Mouse (Mus musculus) limb, embryonic 15.5 days (tissue): Measurements from ENCODE around the gene Hcn1. TPM values are rescaled to one million over a fixed set of nuclear protein-coding genes. Genes with fewer than 3 reads are reported as not detected.

ENCODE experiments used
- ATAC-seq: fragments of 200-750 bp; cut with Nextera tagmentation; 2 replicates; pipeline ENCODE4 v1.8.0; 2017; ENCODE audit warnings: low read depth, moderate TSS enrichment; ENCODE audit not compliant: insufficient number of reproducible peaks, low FRiP score, low TSS enrichment
- H3K27ac ChIP-seq: fragments of 300-500 bp; sonication (generic); 2 replicates; pipeline ENCODE4 v1.5.1; 2015; ENCODE audit warnings: moderate library complexity, mild to moderate bottlenecking, inconsistent platforms
- H3K27me3 ChIP-seq: fragments of 300-500 bp; sonication (generic); 2 replicates; pipeline ENCODE4 v1.6.1; 2015; ENCODE audit warnings: inconsistent platforms
- H3K36me3 ChIP-seq: fragments of 300-500 bp; sonication (generic); 2 replicates; pipeline ENCODE4 v1.6.1; 2015; ENCODE audit warnings: inconsistent platforms
- H3K4me1 ChIP-seq: fragments of 300-500 bp; sonication (generic); 2 replicates; pipeline ENCODE4 v1.6.1; 2015; ENCODE audit warnings: inconsistent platforms
- H3K4me2 ChIP-seq: fragments of 300-500 bp; sonication (generic); 2 replicates; pipeline ENCODE4 v1.6.1; 2015; ENCODE audit warnings: mild to moderate bottlenecking, inconsistent platforms
- H3K4me3 ChIP-seq: fragments of 300-500 bp; sonication (generic); 2 replicates; pipeline ENCODE4 v1.5.1; 2015; ENCODE audit warnings: mild to moderate bottlenecking, inconsistent platforms
- H3K9ac ChIP-seq: fragments of 300-500 bp; sonication (generic); 2 replicates; pipeline ENCODE4 v1.6.1; 2015; ENCODE audit warnings: inconsistent platforms
- H3K9me3 ChIP-seq: fragments of 300-500 bp; sonication (generic); 2 replicates; pipeline ENCODE4 v1.6.1; 2016; ENCODE audit warnings: inconsistent platforms
- WGBS: fragments of 180-500 bp; shearing (Covaris S2); methylation state at CpG from one replicate; pipeline ENCODE4 v1.1.7; 2015; 5-methylcytosine and 5-hydroxymethylcytosine counted together
- polyA plus RNA-seq: library from polyadenylated mRNA; unstranded; fragments of >200 nt; fragmentation: Nextera tagmentation; extraction: Ambion mirVana; gene quantifications from 2 replicates; pipeline ENCODE4 v1.2.1, GENCODE M21; 2015

The Hcn1 gene
- polyA plus RNA-seq, 1 experiment from 2014 or later, result 0.13 TPM

GRCm38 (mm10) chr13:117706496-117706895, 104.4 kb downstream of the Hcn1 start:
- Histone ChIP-seq H3K9ac (no peak overlapping the region), H3K27me3 (no peaks in the 10 kb centered on the region), H3K4me3 (no peak overlapping the region), H3K4me1 (no peaks in the 10 kb centered on the region), H3K4me2 (no peak overlapping the region), H3K36me3 (no peaks in the 10 kb centered on the region), H3K27ac (no peak overlapping the region), H3K9me3 (no peaks in the 10 kb centered on the region)
- WGBS, result 44% methylated on average over 2 of the region's 2 CpGs
- no peak for ATAC-seq

- Histone ChIP-seq H3K4me2 (no peak overlapping the region), H3K36me3 (no peaks in the 10 kb centered on the region), H3K9ac (no peak overlapping the region), H3K4me3 (no peak overlapping the region), H3K4me1 (no peaks in the 10 kb centered on the region), H3K27ac (no peak overlapping the region), H3K9me3 (no peaks in the 10 kb centered on the region), H3K27me3 (no peaks in the 10 kb centered on the region)
- WGBS, result 61% methylated on average over 11 of the region's 11 CpGs
- ATAC-seq, result no peak
Measured at GRCm38 (mm10) chr13:117706986-117707738, 105.0 kb downstream of the Hcn1 start.

GRCm38 (mm10) chr13:117710811-117711210, 108.7 kb downstream of the Hcn1 start:
- H3K27me3 ChIP-seq, result no peaks in the 10 kb centered on the region
- H3K4me3 ChIP-seq, result no peak overlapping the region
- H3K9me3 ChIP-seq, result no peaks in the 10 kb centered on the region
- no peak for ATAC-seq
- H3K9ac ChIP-seq, result no peak overlapping the region
- no peak overlapping the region for H3K4me2 ChIP-seq
- no peak overlapping the region for H3K27ac ChIP-seq
- H3K36me3 ChIP-seq, result no peaks in the 10 kb centered on the region
- H3K4me1 ChIP-seq, result no peaks in the 10 kb centered on the region

- no peak overlapping the region for H3K4me3 ChIP-seq
- no peak overlapping the region for H3K9ac ChIP-seq
- H3K36me3 ChIP-seq, result no peaks in the 10 kb centered on the region
- H3K4me2 ChIP-seq, result no peak overlapping the region
- ATAC-seq, result no peak
- 11% methylated on average over 4 of the region's 4 CpGs for WGBS
- H3K27ac ChIP-seq, result no peak overlapping the region
- H3K4me1 ChIP-seq, result no peaks in the 10 kb centered on the region
- H3K9me3 ChIP-seq, result no peaks in the 10 kb centered on the region
- no peaks in the 10 kb centered on the region for H3K27me3 ChIP-seq
Measured at GRCm38 (mm10) chr13:117722090-117722489, 120.0 kb downstream of the Hcn1 start.

GRCm38 (mm10) chr13:117724083-117724482, 122.0 kb downstream of the Hcn1 start:
- Histone ChIP-seq H3K9ac (no peak overlapping the region), H3K4me1 (no peaks in the 10 kb centered on the region)
- 50% methylated on average over 3 of the region's 3 CpGs for WGBS

GRCm38 (mm10) chr13:117728393-117728792, 126.3 kb downstream of the Hcn1 start:
- Histone ChIP-seq H3K9ac (no peak overlapping the region), H3K4me2 (no peak overlapping the region), H3K9me3 (no peaks in the 10 kb centered on the region), H3K4me1 (no peaks in the 10 kb centered on the region), H3K27ac (no peak overlapping the region), H3K36me3 (no peaks in the 10 kb centered on the region), H3K27me3 (no peaks in the 10 kb centered on the region), H3K4me3 (no peak overlapping the region)
- no peak for ATAC-seq
- WGBS, result 70% methylated on average over 2 of the region's 2 CpGs

More at GRCm38 (mm10) chr13:117724083-117724482, 122.0 kb downstream of the Hcn1 start:
- no peak for ATAC-seq
- Histone ChIP-seq H3K9me3 (no peaks in the 10 kb centered on the region), H3K27me3 (no peaks in the 10 kb centered on the region), H3K4me3 (no peak overlapping the region), H3K27ac (no peak overlapping the region), H3K36me3 (no peaks in the 10 kb centered on the region), H3K4me2 (no peak overlapping the region)

- Histone ChIP-seq H3K36me3 (no peaks in the 10 kb centered on the region), H3K9ac (no peak overlapping the region), H3K27ac (no peak overlapping the region), H3K4me3 (no peak overlapping the region), H3K4me2 (no peak overlapping the region), H3K9me3 (no peaks in the 10 kb centered on the region), H3K27me3 (no peaks in the 10 kb centered on the region), H3K4me1 (no peaks in the 10 kb centered on the region)
- ATAC-seq, result no peak
Measured at GRCm38 (mm10) chr13:117732738-117733137, 130.6 kb downstream of the Hcn1 start.

GRCm38 (mm10) chr13:117744451-117744850, 142.3 kb downstream of the Hcn1 start:
- Histone ChIP-seq H3K27me3 (no peaks in the 10 kb centered on the region), H3K4me2 (no peak overlapping the region), H3K9me3 (no peaks in the 10 kb centered on the region), H3K4me3 (no peak overlapping the region), H3K36me3 (no peaks in the 10 kb centered on the region), H3K27ac (no peak overlapping the region), H3K4me1 (no peaks in the 10 kb centered on the region), H3K9ac (no peak overlapping the region)
- no peak for ATAC-seq
- 86% methylated on average over 3 of the region's 3 CpGs for WGBS

GRCm38 (mm10) chr13:117745173-117745572, 143.1 kb downstream of the Hcn1 start:
- 71% methylated on average over 3 of the region's 3 CpGs for WGBS
- H3K27me3 ChIP-seq, result no peaks in the 10 kb centered on the region
- no peaks in the 10 kb centered on the region for H3K36me3 ChIP-seq
- no peak overlapping the region for H3K4me3 ChIP-seq
- H3K27ac ChIP-seq, result no peak overlapping the region
- no peak overlapping the region for H3K4me2 ChIP-seq
- no peak for ATAC-seq
- H3K9me3 ChIP-seq, result no peaks in the 10 kb centered on the region
- H3K9ac ChIP-seq, result no peak overlapping the region
- H3K4me1 ChIP-seq, result no peaks in the 10 kb centered on the region

GRCm38 (mm10) chr13:117765487-117765886, 163.4 kb downstream of the Hcn1 start:
- Histone ChIP-seq H3K4me3 (no peak overlapping the region), H3K36me3 (no peaks in the 10 kb centered on the region), H3K4me2 (no peak overlapping the region), H3K9ac (no peak overlapping the region), H3K27ac (no peak overlapping the region), H3K4me1 (no peaks in the 10 kb centered on the region), H3K27me3 (no peaks in the 10 kb centered on the region), H3K9me3 (no peaks in the 10 kb centered on the region)
- ATAC-seq, result no peak
- 71% methylated on average over 6 of the region's 6 CpGs for WGBS

- H3K9me3 ChIP-seq, result no peaks in the 10 kb centered on the region
- ATAC-seq, result no peak
- no peak overlapping the region for H3K4me3 ChIP-seq
- H3K36me3 ChIP-seq, result no peaks in the 10 kb centered on the region
- H3K4me1 ChIP-seq, result no peaks in the 10 kb centered on the region
- no peaks in the 10 kb centered on the region for H3K27me3 ChIP-seq
- no peak overlapping the region for H3K4me2 ChIP-seq
- WGBS, result 71% methylated on average over 2 of the region's 2 CpGs
- H3K27ac ChIP-seq, result no peak overlapping the region
- no peak overlapping the region for H3K9ac ChIP-seq
Measured at GRCm38 (mm10) chr13:117785376-117785775, 183.3 kb downstream of the Hcn1 start.

- Histone ChIP-seq H3K4me3 (no peak overlapping the region), H3K4me1 (no peaks in the 10 kb centered on the region), H3K4me2 (no peak overlapping the region), H3K9me3 (no peaks in the 10 kb centered on the region), H3K36me3 (no peaks in the 10 kb centered on the region), H3K27me3 (no peaks in the 10 kb centered on the region), H3K9ac (no peak overlapping the region), H3K27ac (no peak overlapping the region)
- no peak for ATAC-seq
- 33% methylated on average over 1 of the region's 1 CpGs for WGBS
Measured at GRCm38 (mm10) chr13:117792861-117793260, 190.7 kb downstream of the Hcn1 start.

GRCm38 (mm10) chr13:117801061-117801460, 198.9 kb downstream of the Hcn1 start:
- Histone ChIP-seq H3K9me3 (no peaks in the 10 kb centered on the region), H3K4me2 (no peak overlapping the region), H3K27ac (no peak overlapping the region), H3K36me3 (no peaks in the 10 kb centered on the region), H3K9ac (no peak overlapping the region), H3K27me3 (no peaks in the 10 kb centered on the region), H3K4me3 (no peak overlapping the region), H3K4me1 (no peaks in the 10 kb centered on the region)
- no peak for ATAC-seq
